Mouse (Mus musculus): ENCODE measurements around the gene Myo1e.
"Not testable (repeated sequence)": the region's sequence is repeated elsewhere in the genome, so short reads cannot be mapped to it uniquely, and the experiment has no call there.

The Myo1e gene

GRCm38 (mm10) chr9:70255005-70255404, 47.9 kb downstream of the Myo1e start:
- DNase-seq, result no peak

DNA sequence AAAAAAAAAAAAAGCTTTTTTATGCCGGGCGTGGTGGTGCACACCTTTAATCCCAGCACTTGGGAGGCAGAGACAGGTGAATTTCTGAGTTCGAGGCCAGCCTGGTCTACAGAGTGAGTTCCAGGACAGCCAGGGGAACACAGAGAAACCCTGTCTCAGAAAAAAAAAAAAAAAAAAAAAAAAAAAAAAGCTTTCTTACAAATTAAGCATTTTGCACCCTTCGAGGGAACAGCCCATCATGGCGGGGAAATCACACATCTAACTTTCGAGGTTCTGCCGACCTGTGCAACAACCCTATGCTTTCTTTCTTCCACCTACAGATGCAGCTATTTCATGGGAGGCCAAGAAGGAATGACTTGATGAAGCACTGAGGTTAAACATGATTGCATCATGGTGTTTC, 48.9 kb downstream of the Myo1e start:
- not testable (repeated sequence) for DNase-seq

GRCm38 (mm10) chr9:70257289-70258101, 50.3 kb downstream of the Myo1e start:
- DNase-seq, result no peak

- DNase-seq, result peak; percentile 67
Measured at GRCm38 (mm10) chr9:70260324-70260841, 53.2 kb downstream of the Myo1e start.

GRCm38 (mm10) chr9:70261646-70262045, 54.5 kb downstream of the Myo1e start:
- peak; percentile 19 for DNase-seq

DNA sequence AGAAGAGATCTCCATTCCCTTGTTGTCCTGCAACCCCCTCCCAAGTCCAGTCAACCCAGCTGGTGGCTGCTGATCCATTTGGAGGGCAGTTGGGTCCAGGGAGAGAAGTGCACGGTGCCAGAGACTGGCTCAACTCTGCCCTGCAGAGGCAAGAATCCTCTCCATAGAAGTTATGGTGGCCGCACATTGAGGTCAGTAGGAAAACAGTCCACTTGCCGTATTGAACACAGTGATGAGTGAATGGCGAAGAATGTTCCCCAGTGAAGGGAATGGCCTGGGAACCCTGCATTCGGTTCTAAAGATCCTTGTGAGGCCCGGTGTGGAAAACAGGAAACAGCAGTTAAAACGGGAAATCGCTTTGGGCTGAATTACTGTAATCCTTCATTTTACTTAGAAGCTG, 56.0 kb downstream of the Myo1e start:
- no peak for DNase-seq

- DNase-seq, result no peak
Measured at GRCm38 (mm10) chr9:70263735-70264134, 56.6 kb downstream of the Myo1e start.

DNA sequence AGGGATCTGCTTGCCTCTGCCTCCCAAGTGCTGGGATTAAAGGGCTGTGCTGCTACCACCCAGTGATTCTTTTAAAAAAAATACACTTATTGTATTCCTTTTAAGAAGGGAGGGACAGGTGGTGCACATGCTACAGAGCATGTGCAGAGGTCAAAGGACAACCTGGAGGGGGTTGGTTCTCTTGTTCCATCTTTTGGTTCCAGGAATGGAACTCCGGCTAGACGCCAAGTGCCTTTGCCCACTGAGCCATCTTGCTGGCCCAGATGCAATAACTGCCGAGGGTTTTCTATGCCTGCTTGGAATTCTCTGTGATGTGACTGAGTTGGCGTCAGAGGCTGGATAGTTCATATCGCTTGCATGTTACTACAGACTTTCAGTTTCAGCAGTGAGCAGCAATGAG, 58.4 kb downstream of the Myo1e start:
- DNase-seq, result no peak

GRCm38 (mm10) chr9:70266186-70266585, 59.0 kb downstream of the Myo1e start:
- DNase-seq, result no peak

DNA sequence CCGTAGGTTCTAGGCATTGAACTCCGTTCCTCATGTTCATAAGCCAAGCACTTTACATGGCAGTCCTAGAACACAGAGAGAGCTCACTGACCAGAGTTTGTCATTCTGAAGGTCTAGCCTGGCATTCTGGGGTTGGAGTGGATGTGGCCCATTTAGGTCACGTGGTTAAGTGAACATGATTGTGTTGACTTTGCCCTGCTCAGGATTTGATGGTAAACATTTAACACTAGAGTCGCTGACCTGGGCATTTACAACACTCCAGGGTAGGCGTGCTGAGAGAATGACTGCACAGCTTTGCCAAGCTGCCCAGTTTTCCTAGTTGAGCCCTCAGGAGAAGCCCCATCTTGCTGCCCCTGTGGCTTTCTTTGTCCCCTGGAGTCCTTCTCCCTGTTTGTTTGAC, 60.0 kb downstream of the Myo1e start:
- DNase-seq, result no peak

DNA sequence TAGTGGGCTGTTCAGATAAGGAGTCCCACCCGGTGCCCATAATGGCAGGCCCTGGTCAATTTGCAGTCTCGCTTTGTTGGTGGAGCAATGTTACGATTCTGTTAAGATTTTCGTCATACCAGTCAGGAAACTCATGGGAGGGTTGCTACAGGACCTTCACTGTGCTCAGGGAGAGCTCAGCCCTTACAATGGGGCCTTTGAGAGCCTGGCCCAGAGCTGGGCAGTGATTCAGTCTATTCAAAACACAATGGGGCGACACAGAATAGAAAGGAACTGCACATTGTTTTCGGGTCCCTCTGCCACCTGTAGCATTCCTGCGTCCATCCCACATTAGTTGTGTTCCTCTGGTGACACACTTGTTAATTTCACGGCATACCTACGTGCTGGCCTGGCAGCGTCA, 62.2 kb downstream of the Myo1e start:
- DNase-seq, result peak; percentile 68

- DNase-seq, result no peak
Measured at GRCm38 (mm10) chr9:70270468-70270867, 63.3 kb downstream of the Myo1e start.

GRCm38 (mm10) chr9:70271137-70271536, 64.0 kb downstream of the Myo1e start:
- DNase-seq, result no peak

GRCm38 (mm10) chr9:70271631-70272030, 64.5 kb downstream of the Myo1e start:
- DNase-seq, result no peak

DNA sequence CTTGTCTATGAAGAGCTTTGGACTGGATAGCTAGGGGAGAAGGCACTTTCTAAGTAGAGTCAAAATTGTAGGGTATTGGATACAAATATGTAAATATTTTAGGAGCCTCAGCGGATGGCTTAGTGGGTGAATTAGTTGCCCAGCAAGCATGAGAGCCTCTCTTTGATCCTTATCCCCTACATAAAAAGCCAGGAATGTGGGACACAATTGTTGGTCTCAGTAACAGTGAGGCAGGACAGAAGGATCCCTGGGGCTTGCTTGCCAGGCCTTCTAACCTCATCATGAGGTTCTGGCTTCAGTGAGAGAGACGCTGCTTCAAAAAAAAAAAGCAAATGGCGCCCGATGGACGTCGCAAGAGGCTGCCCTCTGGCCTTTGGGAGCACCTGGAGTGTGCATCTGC, 66.9 kb downstream of the Myo1e start:
- DNase-seq, result no peak

DNA sequence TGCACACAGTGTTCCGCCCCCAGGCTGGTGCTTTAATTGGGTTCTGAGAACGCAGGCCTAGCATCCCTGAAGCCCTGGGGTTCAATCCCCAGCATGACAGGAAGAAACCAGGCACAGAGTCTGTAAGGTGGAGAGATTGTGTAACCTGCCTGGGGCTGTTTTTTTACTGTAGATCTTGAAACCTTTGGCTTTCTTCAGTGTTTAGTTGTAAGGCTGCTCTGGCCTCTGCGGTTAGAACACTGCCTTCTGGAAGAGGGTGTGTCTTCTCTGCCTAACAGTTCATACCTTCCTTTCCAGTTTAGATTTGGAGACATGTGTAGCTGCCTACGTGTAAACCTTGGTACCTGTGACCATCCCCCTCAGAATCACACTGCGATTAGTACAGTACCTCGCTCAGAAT, 67.3 kb downstream of the Myo1e start:
- no peak for DNase-seq

DNA sequence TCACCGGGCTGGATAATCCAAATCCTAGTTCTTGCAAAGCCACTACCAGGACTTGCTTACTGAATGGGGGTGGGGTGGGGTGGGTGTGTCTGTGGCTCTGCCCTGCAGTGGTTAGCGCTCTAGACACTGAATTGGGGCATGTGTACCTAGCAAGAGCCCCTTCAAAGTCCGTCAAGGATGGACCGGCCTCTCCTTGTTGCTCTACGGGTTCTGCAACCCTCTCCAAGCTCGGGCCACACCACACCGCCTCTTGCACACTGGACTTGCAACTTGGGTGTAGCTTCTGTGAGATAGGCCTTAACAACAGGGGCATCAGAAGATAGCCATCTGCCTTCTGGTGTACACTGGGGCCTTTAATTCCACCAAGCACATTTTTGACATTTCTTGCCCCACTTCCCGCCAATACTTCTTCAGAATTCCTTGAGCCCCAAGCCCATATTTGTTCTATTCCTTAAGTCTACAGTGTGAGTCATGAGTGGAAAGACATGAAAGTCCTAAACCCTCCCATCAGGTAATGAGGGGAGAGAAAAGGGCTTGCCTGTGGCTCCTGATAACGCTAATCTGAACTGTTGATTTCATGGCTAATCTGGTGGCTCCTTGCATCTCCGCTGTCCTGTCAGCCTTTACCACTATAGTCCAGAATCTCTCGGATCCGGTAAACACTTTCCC, 67.9 kb downstream of the Myo1e start:
- DNase-seq, result no peak

DNA sequence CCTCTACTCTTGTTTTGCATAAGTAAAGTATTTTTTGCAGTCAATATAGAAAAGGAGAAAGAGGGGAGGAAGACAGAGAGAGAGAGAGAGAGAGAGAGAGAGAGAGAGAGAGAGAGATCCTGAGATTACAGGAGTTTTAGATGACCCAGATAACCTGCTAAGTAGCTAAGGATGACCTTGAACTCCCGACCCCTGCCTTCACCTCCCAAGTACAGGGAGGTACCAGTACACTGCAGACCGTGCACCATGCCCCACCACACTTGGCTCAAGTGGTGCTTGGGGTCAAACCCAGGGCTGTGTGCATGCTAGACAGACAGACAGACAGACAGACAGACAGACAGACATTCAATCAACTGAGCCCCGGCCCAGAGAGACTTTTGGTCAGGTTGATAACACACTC, 69.9 kb downstream of the Myo1e start:
- no peak for DNase-seq

DNA sequence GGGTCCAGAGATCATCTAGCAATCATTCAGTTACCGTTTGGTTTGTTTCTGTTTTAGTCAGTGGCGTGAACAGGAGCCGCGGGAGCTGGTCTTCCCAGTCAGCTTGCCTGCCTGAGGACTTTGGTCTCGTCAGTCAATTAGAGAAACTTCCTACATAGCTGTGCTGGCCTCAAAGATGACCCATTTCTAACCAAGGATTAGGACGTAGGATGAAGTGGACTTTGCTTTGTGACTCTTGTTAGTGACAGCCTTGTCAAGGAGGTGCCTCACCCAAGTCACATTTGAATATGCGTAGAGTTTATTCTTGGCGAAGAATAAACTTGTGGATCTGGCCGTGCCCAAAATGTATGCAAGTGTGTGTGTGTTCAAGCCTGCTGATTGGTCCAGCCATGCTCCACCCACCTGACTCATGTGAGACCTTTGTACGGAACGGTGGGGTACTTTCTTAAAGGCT, 70.4 kb downstream of the Myo1e start:
- DNase-seq, result no peak

DNA sequence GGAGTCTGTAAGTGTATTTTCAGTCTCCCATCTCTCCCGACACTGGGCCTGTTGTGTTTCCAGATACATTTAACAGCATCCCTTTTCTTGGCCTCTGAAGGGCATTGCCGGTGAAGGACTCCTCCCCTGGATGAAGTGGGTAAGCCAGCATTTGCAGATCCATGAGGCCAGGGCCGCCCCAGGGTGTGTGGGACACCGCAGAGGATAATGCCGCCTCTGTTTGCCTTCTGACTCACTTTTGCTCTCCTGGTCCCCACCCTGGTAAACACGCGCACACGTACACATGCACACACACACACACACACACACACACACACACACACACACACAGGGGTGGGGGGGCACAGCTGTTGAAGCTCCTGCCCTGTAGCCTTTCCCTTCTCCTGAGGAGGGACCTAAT, 74.3 kb downstream of the Myo1e start:
- DNase-seq, result no peak

- DNase-seq, result no peak
Measured at GRCm38 (mm10) chr9:70282107-70282506, 75.0 kb downstream of the Myo1e start.

GRCm38 (mm10) chr9:70283151-70283550, 76.0 kb downstream of the Myo1e start:
- DNase-seq, result no peak

DNA sequence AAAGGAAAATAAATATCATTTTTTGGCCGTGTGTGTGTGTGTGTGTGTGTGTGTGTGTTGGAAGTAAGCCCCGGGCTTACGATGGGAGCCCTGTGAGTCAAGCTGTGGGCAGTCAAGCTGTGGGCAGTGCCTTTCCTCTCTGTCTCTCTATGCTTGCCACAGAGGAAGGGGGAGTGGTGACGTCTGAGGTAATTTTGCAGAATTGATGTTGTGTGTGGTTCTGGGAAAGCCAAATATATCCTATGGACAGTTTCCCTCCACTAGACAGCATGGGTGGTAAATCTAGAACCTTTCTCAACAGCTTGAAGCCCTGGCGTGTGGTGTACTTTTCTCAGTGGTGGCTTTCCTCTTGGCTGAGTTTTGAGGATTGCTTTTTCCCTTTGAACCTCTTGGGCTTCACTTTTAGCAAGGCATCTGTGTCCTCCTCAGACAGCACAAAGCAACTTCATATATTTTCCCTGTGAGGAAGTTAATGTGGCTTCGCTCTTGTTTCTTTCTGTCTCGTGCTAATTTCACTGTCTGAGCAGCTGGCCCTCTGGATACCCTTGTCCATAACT, 77.5 kb downstream of the Myo1e start:
- DNase-seq, result peak; percentile 74

DNA sequence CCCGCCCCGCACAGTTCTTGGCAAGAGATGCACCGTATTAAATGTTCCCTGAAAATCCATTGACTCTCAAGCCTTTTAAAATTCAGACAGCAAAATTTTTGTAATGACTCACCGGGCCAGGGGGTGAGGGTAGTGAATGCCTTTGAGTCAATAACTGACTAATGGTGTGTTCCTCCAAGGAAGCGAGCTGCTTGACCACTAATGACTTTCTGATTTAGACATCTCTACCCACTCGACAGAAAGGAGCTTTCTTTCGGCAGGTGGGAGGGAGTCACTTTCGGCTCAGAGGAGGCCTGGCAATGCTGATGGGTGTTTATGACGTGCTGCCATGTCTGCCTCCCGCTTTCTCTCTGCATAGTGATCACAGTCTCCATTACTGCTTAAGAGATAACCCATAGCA, 83.6 kb downstream of the Myo1e start:
- no peak for DNase-seq
